Mouse (Mus musculus) lung, embryonic 14.5 days (tissue): ENCODE results near the gene Camta1. TPM values are rescaled to one million over a fixed set of nuclear protein-coding genes. Genes with fewer than 3 reads are reported as not detected.

Source experiments
- ATAC-seq: fragments of 200-750 bp; cut with Nextera tagmentation; 2 replicates; pipeline ENCODE4 v1.8.0; 2017; ENCODE audit warnings: mild to moderate bottlenecking, moderate TSS enrichment, moderate library complexity; ENCODE audit not compliant: insufficient read depth
- DNase-seq: peaks from one replicate; pipeline ENCODE4 v3.0.0-alpha.2; 2015
- H3K27ac ChIP-seq: fragments of 300-500 bp; sonication (generic); 2 replicates; pipeline ENCODE4 v1.5.1; 2014; ENCODE audit warnings: low read depth, mild to moderate bottlenecking, moderate library complexity
- H3K27me3 ChIP-seq: fragments of 300-500 bp; sonication (generic); 2 replicates; pipeline ENCODE4 v1.6.1; 2014; ENCODE audit warnings: low read length, control low read depth; ENCODE audit not compliant: insufficient read depth
- H3K36me3 ChIP-seq: fragments of 300-500 bp; sonication (generic); 2 replicates; pipeline ENCODE4 v1.6.1; 2014; ENCODE audit warnings: control low read depth; ENCODE audit not compliant: insufficient read depth
- H3K4me1 ChIP-seq: fragments of 300-500 bp; sonication (generic); 2 replicates; pipeline ENCODE4 v1.6.1; 2014; ENCODE audit warnings: antibody characterized with exemption, control low read depth; ENCODE audit not compliant: insufficient read depth
- H3K4me2 ChIP-seq: fragments of 300-500 bp; sonication (generic); 2 replicates; pipeline ENCODE4 v1.6.1; 2014; ENCODE audit warnings: mild to moderate bottlenecking
- H3K4me3 ChIP-seq: fragments of 300-500 bp; sonication (generic); 2 replicates; pipeline ENCODE4 v1.5.1; 2014; ENCODE audit warnings: low read depth, low read length
- H3K9ac ChIP-seq: fragments of 300-500 bp; sonication (generic); 2 replicates; pipeline ENCODE4 v1.6.1; 2014
- H3K9me3 ChIP-seq: fragments of 300-500 bp; sonication (generic); 2 replicates; pipeline ENCODE4 v1.6.1; 2016; ENCODE audit warnings: low read depth, low read length, control low read depth
- CTCF ChIP-seq: IDR thresholded peaks from 2 replicates; pipeline ENCODE4 v1.5.1; 2016; ENCODE audit warnings: antibody characterized with exemption, low read depth
- WGBS: fragments of 180-500 bp; shearing (Covaris S2); extraction: QIAGEN DNeasy Blood & Tissue Kit; methylation state at CpG from one replicate; pipeline ENCODE4 v1.1.7; 2014; 5-methylcytosine and 5-hydroxymethylcytosine counted together
- polyA plus RNA-seq: library from polyadenylated mRNA; unstranded; fragments of >200 nt; fragmentation: Nextera tagmentation; extraction: Ambion mirVana; gene quantifications from 2 replicates; pipeline ENCODE4 v1.2.1, GENCODE M21; 2014

Gene Camta1
- polyA plus RNA-seq, 1 experiment from 2014 or later, result 87.5 TPM

DNA sequence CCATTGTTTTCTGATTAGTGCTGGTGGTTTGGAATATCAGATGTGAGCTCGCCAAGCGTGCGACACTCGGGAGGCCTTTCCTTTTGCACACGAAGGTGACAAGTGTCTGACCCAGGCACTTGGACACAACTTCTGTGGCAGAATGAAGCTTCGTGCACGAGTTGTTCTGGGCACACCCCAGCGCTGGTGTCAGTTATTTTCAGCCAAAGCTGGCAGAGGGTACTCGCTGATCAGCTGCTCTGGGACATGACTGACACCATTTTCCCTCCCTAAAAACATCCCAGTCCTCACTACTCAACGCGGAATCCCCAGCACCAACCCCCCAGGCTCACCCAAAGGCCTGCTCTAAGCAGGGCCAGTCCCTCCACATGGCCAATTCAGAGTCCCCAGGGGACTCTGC lies 423.8 kb downstream of the Camta1 start:
- Histone ChIP-seq H3K9me3 (no peaks in the 10 kb centered on the region), H3K27me3 (no peaks in the 10 kb centered on the region), H3K27ac (no peak overlapping the region), H3K4me1 (no peaks in the 10 kb centered on the region), H3K36me3 (no peaks in the 10 kb centered on the region), H3K4me2 (no peak overlapping the region), H3K4me3 (no peak overlapping the region), H3K9ac (no peak overlapping the region)
- ATAC-seq, result no peak
- no peak for DNase-seq
- no peak for TF ChIP-seq CTCF
- WGBS, result 72% methylated on average over 11 of the region's 11 CpGs

GRCm38 (mm10) chr4:151425133-151425532 lies 436.5 kb downstream of the Camta1 start:
- no peak overlapping the region for H3K9ac ChIP-seq
- no peaks in the 10 kb centered on the region for H3K4me1 ChIP-seq
- 62% methylated on average over 3 of the region's 3 CpGs for WGBS
- no peaks in the 10 kb centered on the region for H3K9me3 ChIP-seq
- TF ChIP-seq CTCF, result peak; percentile 20; the same call in 1 of the 2 replicates
- DNase-seq (peak; percentile 7), ATAC-seq (no peak)
- no peaks in the 10 kb centered on the region for H3K36me3 ChIP-seq
- H3K4me2 ChIP-seq, result no peak overlapping the region
- H3K27ac ChIP-seq, result no peak overlapping the region
- no peak overlapping the region for H3K4me3 ChIP-seq
- no peaks in the 10 kb centered on the region for H3K27me3 ChIP-seq

DNA sequence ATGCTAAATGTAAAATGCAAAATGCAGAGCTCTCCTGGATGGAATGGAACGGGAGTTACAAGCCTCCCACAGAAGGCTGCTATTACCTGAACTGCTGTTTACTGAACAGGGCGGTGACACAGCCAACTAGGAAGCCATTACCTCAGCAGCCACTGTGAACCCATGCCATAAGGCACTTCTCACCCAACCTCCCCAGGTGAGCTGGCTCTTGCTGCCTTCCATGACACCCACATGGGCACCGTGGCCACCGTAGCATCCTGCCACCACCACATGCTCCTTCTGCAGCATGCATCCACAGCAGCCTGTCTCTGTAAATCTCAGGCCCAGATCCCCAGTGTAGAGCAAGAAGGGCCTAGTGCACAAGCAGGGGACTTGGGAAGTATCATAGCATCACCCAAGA lies 438.8 kb downstream of the Camta1 start:
- ATAC-seq (no peak), DNase-seq (no peak)
- Histone ChIP-seq H3K9me3 (no peaks in the 10 kb centered on the region), H3K27me3 (no peaks in the 10 kb centered on the region), H3K4me3 (no peak overlapping the region), H3K36me3 (no peaks in the 10 kb centered on the region), H3K27ac (no peak overlapping the region), H3K4me1 (no peaks in the 10 kb centered on the region), H3K9ac (no peak overlapping the region), H3K4me2 (no peak overlapping the region)
- WGBS, result 79% methylated on average over 4 of the region's 4 CpGs
- TF ChIP-seq CTCF, result no peak

DNA sequence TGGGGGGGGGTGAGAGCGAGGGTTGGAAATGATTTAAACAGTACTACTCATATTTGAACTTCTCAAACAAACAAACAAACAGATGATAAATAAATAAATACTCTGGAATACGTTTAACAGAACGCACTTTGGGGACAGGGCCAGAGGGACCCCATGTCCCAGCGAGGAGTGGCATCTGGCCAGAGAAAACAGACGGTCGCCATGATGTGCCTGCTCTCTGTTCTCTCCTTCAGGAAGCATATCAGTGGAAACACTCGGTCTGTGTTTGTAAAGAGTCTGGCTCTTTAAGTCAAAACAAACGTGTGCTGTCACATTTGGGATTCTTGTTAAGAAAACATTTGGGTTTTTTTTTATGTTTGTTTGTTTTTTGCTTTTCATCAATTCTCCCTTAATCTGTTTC lies 439.3 kb downstream of the Camta1 start:
- H3K9me3 ChIP-seq, result no peaks in the 10 kb centered on the region
- no peak for TF ChIP-seq CTCF
- H3K4me2 ChIP-seq, result no peak overlapping the region
- 27% methylated on average over 8 of the region's 8 CpGs for WGBS
- no peaks in the 10 kb centered on the region for H3K27me3 ChIP-seq
- no peak overlapping the region for H3K27ac ChIP-seq
- H3K4me3 ChIP-seq, result no peak overlapping the region
- ATAC-seq, result no peak
- peak; percentile 56 for DNase-seq
- H3K4me1 ChIP-seq, result no peaks in the 10 kb centered on the region
- no peak overlapping the region for H3K9ac ChIP-seq
- no peaks in the 10 kb centered on the region for H3K36me3 ChIP-seq

DNA sequence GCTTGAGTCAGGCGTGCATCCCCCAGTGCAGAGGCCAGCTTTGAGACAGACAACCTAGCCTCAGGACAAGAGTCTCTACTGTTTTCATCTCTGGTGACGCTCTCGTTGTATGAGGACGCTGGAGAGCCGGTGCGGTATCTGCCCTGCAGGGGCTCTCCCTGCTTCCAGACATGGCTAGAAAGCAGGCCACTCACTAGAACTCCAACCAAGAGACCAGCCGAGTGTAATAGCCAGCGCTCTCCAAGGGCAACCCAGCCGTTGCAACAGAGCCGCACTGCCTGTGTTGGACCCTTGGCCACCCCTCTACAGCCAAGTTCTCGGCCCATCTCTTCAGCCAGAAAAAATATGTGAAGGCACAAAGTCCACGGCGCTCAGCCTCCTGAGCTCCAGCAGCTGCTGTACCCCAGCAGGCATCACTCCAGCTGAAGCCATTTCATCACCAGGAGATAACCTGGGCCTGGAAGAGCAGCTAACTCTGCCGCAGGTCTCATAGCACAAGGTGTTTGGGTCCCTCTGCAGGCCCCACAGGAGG lies 443.3 kb downstream of the Camta1 start:
- Histone ChIP-seq H3K4me2 (no peak overlapping the region), H3K9me3 (no peaks in the 10 kb centered on the region), H3K36me3 (no peaks in the 10 kb centered on the region), H3K4me1 (no peaks in the 10 kb centered on the region), H3K27me3 (no peaks in the 10 kb centered on the region), H3K9ac (no peak overlapping the region), H3K27ac (no peak overlapping the region), H3K4me3 (no peak overlapping the region)
- 69% methylated on average over 14 of the region's 14 CpGs for WGBS
- no peak for ATAC-seq
- no peak for TF ChIP-seq CTCF
- no peak for DNase-seq

DNA sequence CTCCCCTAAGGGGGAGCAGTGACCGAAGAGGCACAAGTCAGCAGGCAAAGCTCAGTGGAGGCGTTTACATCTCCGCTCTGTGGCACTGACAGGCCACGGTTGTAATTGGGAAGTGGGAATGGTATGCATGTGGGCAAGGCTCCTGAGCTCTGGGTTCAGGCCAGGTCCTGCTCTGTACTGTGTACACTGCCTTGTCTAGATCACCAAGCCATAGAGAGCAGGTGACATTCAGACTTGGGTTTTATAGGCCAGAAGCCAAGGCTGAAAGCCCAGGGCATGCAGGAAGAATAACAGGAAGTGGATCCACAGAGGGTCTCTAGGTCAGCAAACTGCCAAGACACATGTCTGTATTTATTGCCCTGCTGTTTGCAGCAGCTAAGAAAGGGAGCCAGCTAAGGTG lies 445.9 kb downstream of the Camta1 start:
- no peak overlapping the region for H3K27ac ChIP-seq
- H3K4me2 ChIP-seq, result no peak overlapping the region
- 78% methylated on average over 4 of the region's 4 CpGs for WGBS
- DNase-seq, result no peak
- no peaks in the 10 kb centered on the region for H3K4me1 ChIP-seq
- no peaks in the 10 kb centered on the region for H3K9me3 ChIP-seq
- H3K4me3 ChIP-seq, result no peak overlapping the region
- TF ChIP-seq CTCF, result no peak
- no peak overlapping the region for H3K9ac ChIP-seq
- ATAC-seq, result no peak
- no peaks in the 10 kb centered on the region for H3K27me3 ChIP-seq
- H3K36me3 ChIP-seq, result no peaks in the 10 kb centered on the region

- no peak for DNase-seq
- WGBS, result 82% methylated on average over 16 of the region's 16 CpGs
- H3K27ac ChIP-seq, result no peak overlapping the region
Observed at GRCm38 (mm10) chr4:151415376-151415775, 446.3 kb downstream of the Camta1 start.

DNA sequence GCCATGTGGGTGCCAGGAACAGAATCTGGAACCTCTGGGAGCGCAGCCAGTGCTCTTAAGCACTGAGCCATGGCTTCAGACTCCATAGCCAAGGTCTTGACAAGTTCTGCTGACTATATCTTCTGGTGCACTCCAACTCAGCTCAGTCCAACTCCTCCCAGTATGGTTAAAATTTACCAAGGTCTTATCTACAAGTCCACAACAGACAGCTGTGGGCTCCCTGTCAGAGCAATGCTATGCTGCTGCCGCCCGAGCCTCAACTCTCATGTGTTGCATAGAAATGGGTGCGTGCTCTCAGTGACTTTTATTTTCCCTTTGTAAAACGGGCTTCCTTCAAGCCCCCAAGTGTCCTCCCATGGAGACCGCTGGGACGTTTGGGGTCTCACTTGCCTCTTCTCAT lies 446.7 kb downstream of the Camta1 start:
- WGBS, result 86% methylated on average over 7 of the region's 7 CpGs

More at GRCm38 (mm10) chr4:151415376-151415775, 446.3 kb downstream of the Camta1 start:
- TF ChIP-seq CTCF, result no peak
- Histone ChIP-seq H3K27me3 (no peaks in the 10 kb centered on the region), H3K4me2 (no peak overlapping the region), H3K9me3 (no peaks in the 10 kb centered on the region), H3K36me3 (no peaks in the 10 kb centered on the region), H3K9ac (no peak overlapping the region), H3K4me1 (no peaks in the 10 kb centered on the region), H3K4me3 (no peak overlapping the region)
- no peak for ATAC-seq

More for the DNA sequence above, 446.7 kb downstream of the Camta1 start:
- ATAC-seq (no peak), DNase-seq (no peak)
- Histone ChIP-seq H3K27ac (no peak overlapping the region), H3K4me1 (no peaks in the 10 kb centered on the region), H3K4me3 (no peak overlapping the region), H3K4me2 (no peak overlapping the region), H3K27me3 (no peaks in the 10 kb centered on the region), H3K9ac (no peak overlapping the region), H3K36me3 (no peaks in the 10 kb centered on the region), H3K9me3 (no peaks in the 10 kb centered on the region)
- TF ChIP-seq CTCF, result no peak
